Mouse (Mus musculus): ENCODE results near the gene Olfr1381.

GRCm38 (mm10) chr11:49532761-49533160 lies 10.5 kb upstream of the Olfr1381 start:
- TF ChIP-seq TAL1 (IDR thresholded peaks at IDR 0.05; ENCODE audit: low read length) (no peak), GATA1 (IDR thresholded peaks at IDR 0.05; ENCODE audit: low read length) (no peak)

All from erythroblast, embryonic 14.5 days (primary cell).